Mouse (Mus musculus) olfactory bulb, adult 2 months (tissue): ENCODE measurements around the gene AI661453.

ENCODE experiments used
- CTCF ChIP-seq: fragments of 200-500 bp; IDR thresholded peaks from 2 replicates; pipeline ENCODE4 v1.5.1; 2012; ENCODE audit warnings: low read depth, mild to moderate bottlenecking, low read length, moderate library complexity; ENCODE audit not compliant: insufficient read depth
- POLR2A ChIP-seq: fragments of 200-500 bp; IDR thresholded peaks from 2 replicates; pipeline ENCODE4 v1.6.1; 2012; ENCODE audit warnings: mild to moderate bottlenecking, low read depth, low read length, moderate library complexity; ENCODE audit not compliant: insufficient read depth

DNA sequence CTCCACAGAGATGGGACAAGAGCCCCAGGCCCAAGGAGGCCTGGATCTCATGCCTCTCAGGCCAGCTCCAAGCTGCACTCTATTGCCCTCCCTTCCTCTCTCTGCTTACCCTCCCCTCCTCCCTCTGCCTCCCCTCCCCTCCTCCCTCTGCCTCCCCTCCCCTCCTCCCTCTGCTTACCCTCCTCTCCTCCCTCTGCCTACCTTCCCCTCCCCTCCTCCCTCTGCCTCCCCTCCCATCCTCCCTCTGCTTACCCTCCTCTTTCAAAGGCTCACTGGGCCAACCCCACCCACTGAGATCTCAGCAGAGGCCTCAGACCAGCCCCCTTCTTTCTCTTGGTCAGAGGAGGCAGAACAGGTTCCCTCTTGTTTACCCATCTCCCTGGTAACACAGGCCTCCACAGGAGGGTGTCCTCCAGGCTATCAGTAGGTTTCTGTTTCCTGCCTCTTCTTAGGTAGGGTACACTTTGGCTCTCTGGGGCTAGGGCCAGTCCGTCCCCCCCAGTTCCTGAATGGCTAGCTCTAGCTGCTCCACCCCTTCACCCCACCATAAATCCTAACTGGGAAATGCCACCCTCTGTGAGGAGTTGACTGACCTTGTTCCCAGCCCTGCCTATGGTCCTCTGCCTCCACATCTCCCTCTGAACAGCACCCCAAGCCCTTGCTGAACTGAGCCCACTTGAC is 48.0 kb downstream of the AI661453 start:
- TF ChIP-seq POLR2A: no peak
- TF ChIP-seq CTCF: no peak
